Mouse (Mus musculus) E14TG2a.4 (cell line): ENCODE data around the gene Sowahb.

Experiments
- H3K27me3 ChIP-seq: 2 replicates; pipeline ENCODE4 v1.6.1; 2014; ENCODE audit warnings: low read length, control low read depth; ENCODE audit not compliant: insufficient read depth
- H3K36me3 ChIP-seq: 2 replicates; pipeline ENCODE4 v1.6.1; 2014; ENCODE audit warnings: low read length, control low read depth; ENCODE audit not compliant: insufficient read depth
- H3K4me1 ChIP-seq: replicated peaks from 2 replicates; pipeline ENCODE4 v1.6.1; 2014; ENCODE audit warnings: low read depth, low read length, control low read depth
- H3K4me3 ChIP-seq: replicated peaks from 2 replicates; pipeline ENCODE4 v1.5.1; 2014; ENCODE audit warnings: mild to moderate bottlenecking, low read length
- H3K9me3 ChIP-seq: 2 replicates; pipeline ENCODE4 v1.6.1; 2014; ENCODE audit warnings: low read length, control low read depth
- CTCF ChIP-seq: conservative IDR thresholded peaks from 2 replicates; pipeline ENCODE4 v1.5.1; 2014; ENCODE audit warnings: low read length
- NANOG ChIP-seq: IDR thresholded peaks from 2 replicates; pipeline ENCODE4 v1.6.1; 2014; ENCODE audit warnings: borderline replicate concordance, low read length, mixed read lengths
- POU5F1 ChIP-seq: IDR thresholded peaks from 2 replicates; pipeline ENCODE4 v1.6.1; 2014; ENCODE audit warnings: low read length, borderline replicate concordance

Gene Sowahb

GRCm38 (mm10) chr5:93046306-93046845 lies 1.6 kb upstream of the Sowahb start:
- TF ChIP-seq POU5F1 = no peak
- no peak for TF ChIP-seq CTCF
- no peak for TF ChIP-seq NANOG
- no peaks in the 10 kb centered on the region for H3K36me3 ChIP-seq
- peaks cover 86% of the 10 kb centered on the region for H3K27me3 ChIP-seq
- peaks cover 23% of the 10 kb centered on the region for H3K4me1 ChIP-seq
- H3K4me3 ChIP-seq = no peak overlapping the region
- no peaks in the 10 kb centered on the region for H3K9me3 ChIP-seq

- TF ChIP-seq CTCF = no peak
- TF ChIP-seq NANOG = no peak
- no peak for TF ChIP-seq POU5F1
- H3K27me3 ChIP-seq = peaks cover 87% of the 10 kb centered on the region
- peak overlapping the region; percentile 86 for H3K4me3 ChIP-seq
- peaks cover 26% of the 10 kb centered on the region for H3K4me1 ChIP-seq
- H3K36me3 ChIP-seq = no peaks in the 10 kb centered on the region
- no peaks in the 10 kb centered on the region for H3K9me3 ChIP-seq
Observed at GRCm38 (mm10) chr5:93045371-93045714, 521 bp upstream of the Sowahb start.

GRCm38 (mm10) chr5:93043688-93044583 lies 886 bp downstream of the Sowahb start:
- no peak for TF ChIP-seq POU5F1
- no peaks in the 10 kb centered on the region for H3K9me3 ChIP-seq
- H3K4me1 ChIP-seq = peaks cover 34% of the 10 kb centered on the region
- H3K36me3 ChIP-seq = no peaks in the 10 kb centered on the region
- peak overlapping the region; percentile 86 for H3K4me3 ChIP-seq
- peaks cover 75% of the 10 kb centered on the region for H3K27me3 ChIP-seq

- no peaks in the 10 kb centered on the region for H3K36me3 ChIP-seq
Observed at GRCm38 (mm10) chr5:93042831-93043687, 1.8 kb downstream of the Sowahb start.

GRCm38 (mm10) chr5:93042031-93042430 lies 2.8 kb downstream of the Sowahb start:
- H3K4me3 ChIP-seq = no peak overlapping the region
- H3K4me1 ChIP-seq = peaks cover 43% of the 10 kb centered on the region
- no peaks in the 10 kb centered on the region for H3K9me3 ChIP-seq
- H3K36me3 ChIP-seq = no peaks in the 10 kb centered on the region
- no peak for TF ChIP-seq NANOG
- no peak for TF ChIP-seq POU5F1
- TF ChIP-seq CTCF = no peak
- H3K27me3 ChIP-seq = peaks cover 57% of the 10 kb centered on the region

More at GRCm38 (mm10) chr5:93042831-93043687, 1.8 kb downstream of the Sowahb start:
- Histone ChIP-seq H3K27me3 (peaks cover 66% of the 10 kb centered on the region), H3K4me1 (peaks cover 34% of the 10 kb centered on the region), H3K9me3 (no peaks in the 10 kb centered on the region), H3K4me3 (peak overlapping the region; percentile 86)
- TF ChIP-seq CTCF = no peak
- TF ChIP-seq NANOG = no peak
- no peak for TF ChIP-seq POU5F1

GRCm38 (mm10) chr5:93041276-93041675 lies 3.5 kb downstream of the Sowahb start:
- TF ChIP-seq NANOG (no peak), CTCF (no peak), POU5F1 (no peak)
- Histone ChIP-seq H3K4me1 (peaks cover 47% of the 10 kb centered on the region), H3K27me3 (peaks cover 50% of the 10 kb centered on the region), H3K9me3 (no peaks in the 10 kb centered on the region), H3K4me3 (no peak overlapping the region), H3K36me3 (no peaks in the 10 kb centered on the region)

- Histone ChIP-seq H3K27me3 (peaks cover 39% of the 10 kb centered on the region), H3K4me1 (peaks cover 36% of the 10 kb centered on the region), H3K9me3 (no peaks in the 10 kb centered on the region), H3K36me3 (no peaks in the 10 kb centered on the region), H3K4me3 (peak overlapping the region; percentile 32; the same call in 1 of the 2 replicates)
- TF ChIP-seq NANOG (no peak), POU5F1 (no peak), CTCF (no peak)
Observed at GRCm38 (mm10) chr5:93040095-93040494, 4.7 kb downstream of the Sowahb start.

GRCm38 (mm10) chr5:93036254-93036653 lies 8.6 kb downstream of the Sowahb start:
- no peak for TF ChIP-seq NANOG
- TF ChIP-seq POU5F1 = no peak
- TF ChIP-seq CTCF = no peak
- no peak overlapping the region for H3K4me3 ChIP-seq
- H3K36me3 ChIP-seq = no peaks in the 10 kb centered on the region
- H3K27me3 ChIP-seq = 0 out of 2 replicates have a peak, but pooled peaks cover under 1% of the 10 kb centered on the region
- no peaks in the 10 kb centered on the region for H3K9me3 ChIP-seq
- peaks cover 24% of the 10 kb centered on the region for H3K4me1 ChIP-seq
